Comparison of ENCODE assay signal across 8 mouse cellular contexts in genomic region chr7:142510021-142510777, GRCm38 (mm10). TPM values are rescaled to one million over a fixed set of nuclear protein-coding genes. Genes with fewer than 3 reads are reported as not detected.
DNase-seq lines count a peak whose midpoint lies in the region; ATAC-seq and TF ChIP-seq lines count a peak whose summit lies in the region.

No protein-coding gene starts in this region.

- 21% methylated on average over 12 of the region's 12 CpGs for WGBS in heart, embryonic 13.5 days
- 30% methylated on average over 12 of the region's 12 CpGs for WGBS in heart, postnatal 0 days
- 14% methylated on average over 12 of the region's 12 CpGs for WGBS in midbrain, embryonic 13.5 days

- H3K27me3 ChIP-seq in heart, embryonic 13.5 days (replicated peaks): no peaks in the 10 kb centered on the region
- no peaks in the 10 kb centered on the region for H3K27me3 ChIP-seq in heart, postnatal 0 days (ENCODE audit: control insufficient read depth, insufficient read depth, low read length)
- H3K27me3 ChIP-seq in midbrain, embryonic 13.5 days: no peaks in the 10 kb centered on the region

- DNase-seq in heart, postnatal 36 days: no peak
- peak; percentile 78 for DNase-seq in embryo, embryonic 10 days (ENCODE audit: low spot score)
- DNase-seq in heart, postnatal 0 days (ENCODE audit: low spot score): no peak
- DNase-seq in adrenal gland, postnatal 36 days: no peak
- DNase-seq in urinary bladder, postnatal 4 days (ENCODE audit: low spot score in 2 of 2): no peak
- DNase-seq in cerebellum, adult 9-11 months: no peak

- H3K4me3 ChIP-seq in heart, embryonic 13.5 days: no peak overlapping the region
- no peak overlapping the region for H3K4me3 ChIP-seq in heart, postnatal 0 days (ENCODE audit: low read depth, low read length)
- no peak overlapping the region for H3K4me3 ChIP-seq in midbrain, embryonic 13.5 days (replicated peaks)

- H3K9ac ChIP-seq in heart, embryonic 13.5 days: peak overlapping the region; percentile 60
- H3K9ac ChIP-seq in heart, postnatal 0 days (replicated peaks; ENCODE audit: low read depth, low read length): no peak overlapping the region
- H3K9ac ChIP-seq in midbrain, embryonic 13.5 days (replicated peaks): no peak overlapping the region

- no peak for TF ChIP-seq CTCF in heart, postnatal 0 days (IDR thresholded peaks at IDR 0.05; ENCODE audit: low read depth)

- no peaks in the 10 kb centered on the region for H3K9me3 ChIP-seq in heart, embryonic 13.5 days
- no peaks in the 10 kb centered on the region for H3K9me3 ChIP-seq in heart, postnatal 0 days (replicated peaks; ENCODE audit: control insufficient read depth, low read length)
- no peaks in the 10 kb centered on the region for H3K9me3 ChIP-seq in midbrain, embryonic 13.5 days

- no peaks in the 10 kb centered on the region for H3K36me3 ChIP-seq in heart, embryonic 13.5 days
- no peaks in the 10 kb centered on the region for H3K36me3 ChIP-seq in heart, postnatal 0 days (replicated peaks; ENCODE audit: control insufficient read depth, insufficient read depth, low read length)
- H3K36me3 ChIP-seq in midbrain, embryonic 13.5 days: no peaks in the 10 kb centered on the region

- 0 out of 2 replicates have a peak overlapping the region, but pooled peaks have one; percentile 3 for H3K4me2 ChIP-seq in heart, embryonic 13.5 days
- no peak overlapping the region for H3K4me2 ChIP-seq in heart, postnatal 0 days (ENCODE audit: low read depth, low read length)
- H3K4me2 ChIP-seq in midbrain, embryonic 13.5 days (replicated peaks): no peak overlapping the region

- TF ChIP-seq EP300 in heart, postnatal 0 days (IDR thresholded peaks at IDR 0.05; ENCODE audit: low read depth): no peak

- H3K27ac ChIP-seq in heart, embryonic 13.5 days (replicated peaks): peak overlapping the region; percentile 83
- peak overlapping the region; percentile 18 for H3K27ac ChIP-seq in heart, postnatal 0 days (ENCODE audit: low read depth)
- peak overlapping the region; percentile 72 for H3K27ac ChIP-seq in midbrain, embryonic 13.5 days

- no peak for ATAC-seq in heart, embryonic 13.5 days (ENCODE audit: extremely low read depth, insufficient number of reproducible peaks, low FRiP score, low TSS enrichment)
- no peak; the same call in 1 of the 2 replicates for ATAC-seq in heart, postnatal 0 days (ENCODE audit: insufficient read depth, low read depth)
- ATAC-seq in midbrain, embryonic 13.5 days: no peak

- intact Hi-C loops in heart, postnatal 36 days (cut with DNase I): no loop called here

- H3K4me1 ChIP-seq in heart, embryonic 13.5 days: peaks cover 45% of the 10 kb centered on the region
- no peaks in the 10 kb centered on the region; the same call in 1 of the 2 replicates for H3K4me1 ChIP-seq in heart, postnatal 0 days (ENCODE audit: control insufficient read depth, insufficient read depth)
- peaks cover 26% of the 10 kb centered on the region for H3K4me1 ChIP-seq in midbrain, embryonic 13.5 days (replicated peaks)

RNA-seq across cellular contexts. Expression of gene Tnnt3, which starts 11.6 kb away (rescaled TPM):
- polyA plus RNA-seq in heart, embryonic 13.5 days (2015; fragmentation: Nextera tagmentation; extraction: Ambion mirVana): 4.0 and 5.4 TPM in 2 replicates
- under 1 TPM; 0.61 to 0.68 TPM for total RNA-seq in heart, postnatal 36 days (2021)
- total RNA-seq in heart, postnatal 0 days (2014; rRNA removed; ENCODE audit: low replicate concordance): 0.73 and 11.0 TPM in 2 replicates
- 2.5 and 3.2 TPM in 2 replicates for polyA plus RNA-seq in heart, postnatal 0 days (2015; fragmentation: Nextera tagmentation; extraction: Ambion mirVana)
- 0.68 and 1.0 TPM in 2 replicates for polyA plus RNA-seq in midbrain, embryonic 13.5 days (2015; fragmentation: Nextera tagmentation; extraction: Ambion mirVana)
- 1 to 10 TPM in 1 of 2 experiments, under 1 TPM in 1; 0.40 to 1.2 TPM for total RNA-seq in adrenal gland, postnatal 36 days (2021)

RNA-seq across cellular contexts. Expression of gene Mrpl23, which starts 22.3 kb away (rescaled TPM):
- polyA plus RNA-seq in heart, embryonic 13.5 days (2015; fragmentation: Nextera tagmentation; extraction: Ambion mirVana): 15.6 and 17.7 TPM in 2 replicates
- total RNA-seq in heart, postnatal 36 days (2021): 10 to 100 TPM; 12.8 to 13.1 TPM
- total RNA-seq in heart, postnatal 0 days (2014; rRNA removed; ENCODE audit: low replicate concordance): 87.2 and 90.9 TPM in 2 replicates
- 14.9 TPM in 2 replicates for polyA plus RNA-seq in heart, postnatal 0 days (2015; fragmentation: Nextera tagmentation; extraction: Ambion mirVana)
- polyA plus RNA-seq in midbrain, embryonic 13.5 days (2015; fragmentation: Nextera tagmentation; extraction: Ambion mirVana): 12.8 and 13.7 TPM in 2 replicates
- 1 to 10 TPM; 6.2 to 8.1 TPM for total RNA-seq in adrenal gland, postnatal 36 days (2021)

RNA-seq across cellular contexts. Expression of gene Lsp1, which starts 49.6 kb away (rescaled TPM):
- 51.0 and 54.6 TPM in 2 replicates for polyA plus RNA-seq in heart, embryonic 13.5 days (2015; fragmentation: Nextera tagmentation; extraction: Ambion mirVana)
- 10 to 100 TPM; 31.7 to 40.4 TPM for total RNA-seq in heart, postnatal 36 days (2021)
- 20.8 and 84.4 TPM in 2 replicates for total RNA-seq in heart, postnatal 0 days (2014; rRNA removed; ENCODE audit: low replicate concordance)
- 47.7 and 53.1 TPM in 2 replicates for polyA plus RNA-seq in heart, postnatal 0 days (2015; fragmentation: Nextera tagmentation; extraction: Ambion mirVana)
- 6.5 and 6.9 TPM in 2 replicates for polyA plus RNA-seq in midbrain, embryonic 13.5 days (2015; fragmentation: Nextera tagmentation; extraction: Ambion mirVana)
- 10 to 100 TPM; 16.8 to 23.1 TPM for total RNA-seq in adrenal gland, postnatal 36 days (2021)

Comparison
In these comparisons a context has a peak if more than half of its experiments do, and no peak if none do; other contexts are left out.
1. H3K27ac ChIP-seq: peak in every context shown above with its lines; median percentile 83 in heart, embryonic 13.5 days; 72 in midbrain, embryonic 13.5 days; 18 in heart, postnatal 0 days.